Mouse (Mus musculus): ENCODE results near the gene Ccer1. TPM values are rescaled to one million over a fixed set of nuclear protein-coding genes. Genes with fewer than 3 reads are reported as not detected.
"Not testable (repeated sequence)": the region's sequence is repeated elsewhere in the genome, so short reads cannot be mapped to it uniquely, and the experiment has no call there.

The Ccer1 gene
- polyA plus RNA-seq, 1 experiment from 2014 or later: not detected

DNA sequence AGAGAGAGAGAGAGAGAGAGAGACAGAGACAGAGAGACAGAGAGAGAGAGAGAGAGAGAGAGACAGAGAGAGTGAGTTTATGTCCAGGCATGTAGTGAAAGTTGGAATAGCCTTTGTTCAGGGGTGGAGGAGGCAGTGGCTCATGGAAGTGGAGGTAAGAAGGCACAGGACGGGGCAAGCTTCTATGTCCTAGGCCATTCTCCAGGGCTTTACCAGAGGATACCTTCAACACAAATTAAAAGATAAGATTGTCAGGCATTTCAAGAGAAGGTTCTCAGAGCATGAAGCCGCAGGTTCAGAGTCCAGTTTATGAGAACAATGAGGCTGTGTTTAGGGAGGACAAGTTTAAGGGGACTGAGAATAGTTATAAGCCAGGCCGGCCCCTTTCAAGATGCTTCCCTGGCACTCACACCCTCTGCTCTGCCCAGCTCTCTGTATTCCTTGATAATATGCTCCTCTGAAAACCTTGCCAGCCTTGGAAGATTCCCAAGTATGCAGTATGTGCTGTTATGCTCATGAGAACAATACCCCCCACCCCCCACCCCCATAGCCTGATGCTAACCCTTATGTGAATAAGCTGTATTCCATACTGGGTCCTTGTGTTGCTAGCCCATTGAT is 22.5 kb downstream of the Ccer1 start:
- Histone ChIP-seq H3K4me3 (ENCODE audit: inconsistent target) (no peak overlapping the region), H3K79me2 (ENCODE audit: inconsistent target) (no peaks in the 10 kb centered on the region), H3K36me3 (ENCODE audit: inconsistent target) (no peaks in the 10 kb centered on the region), H3K27ac (no peak overlapping the region)
- 87% methylated on average over 3 of the region's 3 CpGs for WGBS (ENCODE audit: missing documents)

DNA sequence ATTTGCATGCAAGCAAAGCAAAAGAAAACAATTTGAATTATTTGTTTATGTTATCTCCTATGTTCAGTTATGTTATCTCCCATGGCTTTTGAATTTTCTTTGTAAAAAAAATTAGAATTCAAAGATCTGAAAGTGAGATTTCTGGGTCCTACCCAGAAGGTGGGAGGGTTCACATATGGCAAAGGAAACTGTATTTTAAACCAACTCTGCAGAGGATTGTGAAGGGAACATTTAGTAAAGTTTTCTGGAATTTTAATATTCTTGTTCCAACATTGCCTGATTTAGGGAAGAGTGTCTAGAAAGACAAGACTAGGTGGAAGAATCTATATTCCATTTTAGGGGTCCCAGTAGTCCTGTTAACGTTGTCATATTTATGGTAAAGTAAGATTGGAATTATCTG is 24.4 kb downstream of the Ccer1 start:
- no peak overlapping the region for H3K4me3 ChIP-seq (ENCODE audit: inconsistent target)
- 88% methylated on average over 1 of the region's 1 CpGs for WGBS (ENCODE audit: missing documents)
- H3K36me3 ChIP-seq (ENCODE audit: inconsistent target): no peaks in the 10 kb centered on the region
- no peaks in the 10 kb centered on the region for H3K79me2 ChIP-seq (ENCODE audit: inconsistent target)
- no peak overlapping the region for H3K27ac ChIP-seq

DNA sequence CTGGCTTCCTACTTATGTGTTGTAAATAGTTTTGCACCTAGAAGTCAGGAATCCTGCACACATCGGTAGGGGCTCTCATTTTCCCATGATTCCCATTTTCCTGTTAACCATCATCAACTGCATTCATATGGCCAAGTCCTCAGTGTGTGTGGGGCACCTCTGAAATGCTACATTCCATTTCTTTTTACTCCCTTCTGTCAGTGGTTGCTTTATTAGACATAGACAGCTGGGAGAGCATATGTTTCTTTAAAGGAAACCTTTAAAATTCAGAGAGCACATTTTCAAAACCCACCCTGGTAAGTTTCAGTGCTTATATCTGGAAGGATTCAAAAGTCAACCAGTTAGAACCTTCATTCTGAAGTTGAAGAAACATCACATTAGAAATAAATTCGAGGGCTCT is 25.2 kb downstream of the Ccer1 start:
- 62% methylated on average over 2 of the region's 2 CpGs for WGBS (ENCODE audit: missing documents)
- no peaks in the 10 kb centered on the region for H3K36me3 ChIP-seq (ENCODE audit: inconsistent target)
- H3K79me2 ChIP-seq (ENCODE audit: inconsistent target): no peaks in the 10 kb centered on the region
- H3K27ac ChIP-seq: no peak overlapping the region
- H3K4me3 ChIP-seq (ENCODE audit: inconsistent target): no peak overlapping the region

- Histone ChIP-seq H3K4me3 (ENCODE audit: inconsistent target) (no peak overlapping the region), H3K79me2 (ENCODE audit: inconsistent target) (no peaks in the 10 kb centered on the region), H3K36me3 (ENCODE audit: inconsistent target) (no peaks in the 10 kb centered on the region), H3K27ac (no peak overlapping the region)
- 100% methylated on average over 1 of the region's 1 CpGs for WGBS (ENCODE audit: missing documents)
Observed at GRCm38 (mm10) chr10:97720625-97721024, 27.8 kb downstream of the Ccer1 start.

DNA sequence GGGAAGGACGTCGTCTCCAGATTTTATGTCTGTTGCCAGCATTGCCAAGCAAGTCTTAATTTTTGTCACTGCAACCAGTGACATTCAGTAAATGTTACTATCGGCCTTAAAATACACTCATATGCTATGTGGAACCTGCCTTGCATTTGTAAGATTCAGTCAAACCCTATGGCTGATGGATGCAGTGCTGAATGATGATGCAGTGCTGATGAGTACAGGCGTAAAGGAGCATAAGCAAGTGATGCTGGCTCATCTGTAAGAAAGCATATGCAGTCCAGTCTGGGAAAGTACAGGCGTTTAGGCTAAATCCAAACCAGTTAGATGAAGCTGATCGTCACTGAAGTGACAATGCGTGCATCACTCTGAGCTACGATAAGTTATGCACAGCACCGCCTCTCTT is 29.9 kb downstream of the Ccer1 start:
- WGBS (ENCODE audit: missing documents): 93% methylated on average over 9 of the region's 9 CpGs
- Histone ChIP-seq H3K27ac (no peak overlapping the region), H3K4me3 (ENCODE audit: inconsistent target) (no peak overlapping the region), H3K36me3 (ENCODE audit: inconsistent target) (no peaks in the 10 kb centered on the region), H3K79me2 (ENCODE audit: inconsistent target) (no peaks in the 10 kb centered on the region)

GRCm38 (mm10) chr10:97725929-97726328 is 33.1 kb downstream of the Ccer1 start:
- no peaks in the 10 kb centered on the region for H3K36me3 ChIP-seq (ENCODE audit: inconsistent target)
- H3K4me3 ChIP-seq (ENCODE audit: inconsistent target): no peak overlapping the region
- no peaks in the 10 kb centered on the region for H3K79me2 ChIP-seq (ENCODE audit: inconsistent target)
- 40% methylated on average over 1 of the region's 1 CpGs for WGBS (ENCODE audit: missing documents)
- no peak overlapping the region for H3K27ac ChIP-seq

DNA sequence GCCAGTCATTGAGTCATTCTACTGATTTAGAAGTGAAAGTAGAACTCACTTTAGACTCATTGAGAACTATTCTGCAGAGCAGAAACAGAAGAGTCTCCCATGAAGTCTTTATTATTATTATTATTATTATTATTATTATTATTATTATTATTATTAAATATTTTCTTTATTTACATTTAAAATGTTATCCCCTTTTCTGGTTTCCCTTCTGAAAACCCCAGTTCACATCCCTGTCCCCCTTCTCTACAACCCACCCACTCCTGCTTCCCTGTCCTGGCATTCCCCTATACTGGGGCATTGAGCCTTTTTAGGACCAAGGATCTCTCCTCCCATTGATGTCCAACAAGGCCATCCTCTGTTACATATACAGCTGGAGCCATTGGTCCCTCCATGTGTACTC is 33.8 kb downstream of the Ccer1 start, which contains the start of gene C030005K15Rik:
TSS of gene C030005K15Rik (minus strand) at position 101 of the 400 bp plus-strand sequence.
- not testable (repeated sequence) for H3K27ac ChIP-seq; H3K4me3 ChIP-seq (ENCODE audit: inconsistent target); H3K36me3 ChIP-seq (ENCODE audit: inconsistent target); H3K79me2 ChIP-seq (ENCODE audit: inconsistent target)

Other genes starting within 250 kb of the Ccer1 start
- gene Dcn, start 213.4 kb upstream of the Ccer1 start, polyA plus RNA-seq (2018): 0.19 to 0.30 TPM in 2 of 3 replicates, not detected in the other
- not detected in 3 replicates for gene Lum, start 127.9 kb upstream of the Ccer1 start, polyA plus RNA-seq (2018)
- gene Kera, start 86.2 kb upstream of the Ccer1 start, polyA plus RNA-seq (2018): not detected in 3 replicates
- not detected in 3 replicates for gene Epyc, start 49.0 kb upstream of the Ccer1 start, polyA plus RNA-seq (2018)
- gene C030005K15Rik, start 33.7 kb downstream of the Ccer1 start, polyA plus RNA-seq (2018): not detected in 3 replicates